In the genomic region with DNA sequence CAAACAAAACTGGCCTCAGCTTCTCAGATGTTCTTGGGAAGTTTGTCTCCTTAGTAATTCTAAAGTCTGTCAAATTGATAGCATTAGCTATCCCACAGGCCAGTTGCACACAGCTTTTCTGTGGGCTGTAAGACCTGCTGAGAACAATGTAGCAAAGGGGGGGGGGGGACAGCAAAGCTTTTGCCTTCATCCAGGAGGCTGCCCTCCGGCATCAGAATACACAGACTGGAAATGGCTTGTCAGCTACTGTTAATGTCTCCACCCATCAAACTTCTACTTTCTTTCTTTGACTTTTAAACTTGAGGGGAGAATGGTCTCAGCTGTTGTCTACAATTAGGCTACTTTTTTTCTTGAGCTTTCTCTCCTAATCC, we compare ENCODE assay signal across 9 mouse cellular contexts. TPM values are rescaled to one million over a fixed set of nuclear protein-coding genes. Genes with fewer than 3 reads are reported as not detected.
A peak's percentile ranks its signal among the peaks of the same experiment; 100 is the strongest.
DNase-seq lines count a peak whose midpoint lies in the region; ATAC-seq lines count a peak whose summit lies in the region.
"Had no signal": no experiment of that assay in that cellular context is flagged by ENCODE, and none has a peak within 500 bp of the region (broad histone marks: within the 10 kb centered on the region; RNA-seq: fewer than 3 reads in every experiment).

No protein-coding gene starts in this region.

- H3K27me3 ChIP-seq in heart, embryonic 16.5 days (ENCODE audit: control insufficient read depth, insufficient read depth, low read length): no peaks in the 10 kb centered on the region
- no peaks in the 10 kb centered on the region for H3K27me3 ChIP-seq in neural tube, embryonic 13.5 days
- H3K27me3 ChIP-seq in intestine, embryonic 14.5 days (replicated peaks; ENCODE audit: control insufficient read depth, insufficient read depth, low read length): no peaks in the 10 kb centered on the region
- H3K27me3 ChIP-seq in stomach, embryonic 16.5 days (ENCODE audit: control insufficient read depth, insufficient read depth, low read length): no peaks in the 10 kb centered on the region

- no peak; the same call in 1 of the 2 replicates for ATAC-seq in heart, embryonic 16.5 days (replicated peaks; ENCODE audit: extremely low read depth, insufficient read depth, low FRiP score)
- ATAC-seq in neural tube, embryonic 13.5 days (ENCODE audit: low read depth): no peak
- no peak for ATAC-seq in intestine, embryonic 14.5 days (replicated peaks; ENCODE audit: low FRiP score, low TSS enrichment, low read depth)
- ATAC-seq in stomach, embryonic 16.5 days (ENCODE audit: insufficient read depth, low FRiP score): 0 out of 2 replicates have a peak, but pooled peaks have one; percentile 2

- no peak for DNase-seq in heart, postnatal 36 days
- DNase-seq in neural tube, embryonic 10.5 days (ENCODE audit: extremely low spot score, low spot score): no peak
- no peak for DNase-seq in intestine, embryonic 14.5 days (ENCODE audit: low spot score)
- DNase-seq in adrenal gland, postnatal 4 days (ENCODE audit: low spot score in 2 of 2): no peak
- no peak for DNase-seq in cerebellum, adult 9-10 months

- H3K4me2 ChIP-seq in heart, embryonic 16.5 days (ENCODE audit: low read depth, low read length): peak overlapping the region; percentile 79
- no peak overlapping the region for H3K4me2 ChIP-seq in neural tube, embryonic 13.5 days
- H3K4me2 ChIP-seq in intestine, embryonic 14.5 days (ENCODE audit: low read length): peak overlapping the region; percentile 33; the same call in 1 of the 2 replicates
- peak overlapping the region; percentile 38 for H3K4me2 ChIP-seq in stomach, embryonic 16.5 days (ENCODE audit: low read depth, low read length)

- H3K9ac ChIP-seq in heart, embryonic 16.5 days (ENCODE audit: low read length): no peak overlapping the region
- no peak overlapping the region for H3K9ac ChIP-seq in neural tube, embryonic 13.5 days
- H3K9ac ChIP-seq in intestine, embryonic 14.5 days (ENCODE audit: low read length): no peak overlapping the region
- H3K9ac ChIP-seq in stomach, embryonic 16.5 days (ENCODE audit: low read length): peak overlapping the region; percentile 3; the same call in 1 of the 2 replicates

- H3K9me3 ChIP-seq in heart, embryonic 16.5 days (replicated peaks; ENCODE audit: control insufficient read depth, low read length): no peaks in the 10 kb centered on the region
- H3K9me3 ChIP-seq in neural tube, embryonic 13.5 days: no peaks in the 10 kb centered on the region
- H3K9me3 ChIP-seq in intestine, embryonic 14.5 days (ENCODE audit: control insufficient read depth, low read length): 0 out of 2 replicates have a peak, but pooled peaks cover 2% of the 10 kb centered on the region
- H3K9me3 ChIP-seq in stomach, embryonic 16.5 days (replicated peaks; ENCODE audit: control insufficient read depth, low read length): no peaks in the 10 kb centered on the region
- H3K9me3 ChIP-seq: G1E had no signal

- H3K36me3 ChIP-seq in heart, embryonic 16.5 days (ENCODE audit: control insufficient read depth, insufficient read depth): no peaks in the 10 kb centered on the region
- no peaks in the 10 kb centered on the region for H3K36me3 ChIP-seq in neural tube, embryonic 13.5 days
- H3K36me3 ChIP-seq in intestine, embryonic 14.5 days (ENCODE audit: control insufficient read depth, insufficient read depth, low read length): no peaks in the 10 kb centered on the region
- no peaks in the 10 kb centered on the region for H3K36me3 ChIP-seq in stomach, embryonic 16.5 days (ENCODE audit: control insufficient read depth, insufficient read depth, low read length)
- H3K36me3 ChIP-seq: G1E had no signal

- H3K27ac ChIP-seq in heart, embryonic 16.5 days (ENCODE audit: low read length): peak overlapping the region; percentile 100
- peak overlapping the region; percentile 79 for H3K27ac ChIP-seq in neural tube, embryonic 13.5 days (replicated peaks)
- peak overlapping the region; percentile 86 for H3K27ac ChIP-seq in intestine, embryonic 14.5 days (ENCODE audit: low read depth)
- peak overlapping the region; percentile 89 for H3K27ac ChIP-seq in stomach, embryonic 16.5 days (ENCODE audit: low read length)

- intact Hi-C loops in heart, postnatal 36 days (cut with DNase I): loop anchor here (5.0 kb wide), 1 partner anchor 204 kb away; no protein-coding TSS in a partner anchor

- WGBS in heart, embryonic 16.5 days: 11% methylated on average over 1 of the region's 1 CpGs
- WGBS in neural tube, embryonic 13.5 days: 88% methylated on average over 1 of the region's 1 CpGs
- 38% methylated on average over 1 of the region's 1 CpGs for WGBS in intestine, embryonic 14.5 days
- 39% methylated on average over 1 of the region's 1 CpGs for WGBS in stomach, embryonic 16.5 days

- peak overlapping the region; percentile 55 for H3K4me3 ChIP-seq in heart, embryonic 16.5 days (ENCODE audit: low read length)
- no peak overlapping the region for H3K4me3 ChIP-seq in neural tube, embryonic 13.5 days
- no peak overlapping the region for H3K4me3 ChIP-seq in intestine, embryonic 14.5 days (ENCODE audit: low read depth, low read length)
- H3K4me3 ChIP-seq in stomach, embryonic 16.5 days (replicated peaks; ENCODE audit: low read length): peak overlapping the region; percentile 24; the same call in 1 of the 2 replicates

- H3K4me1 ChIP-seq in heart, embryonic 16.5 days (ENCODE audit: control insufficient read depth, insufficient read depth, low read length): peaks cover 34% of the 10 kb centered on the region
- H3K4me1 ChIP-seq in neural tube, embryonic 13.5 days (replicated peaks): peaks cover 21% of the 10 kb centered on the region
- H3K4me1 ChIP-seq in intestine, embryonic 14.5 days (replicated peaks; ENCODE audit: control insufficient read depth, insufficient read depth, low read length): peaks cover 19% of the 10 kb centered on the region; the same call in 1 of the 2 replicates
- H3K4me1 ChIP-seq in stomach, embryonic 16.5 days (ENCODE audit: control insufficient read depth, insufficient read depth, low read length): peaks cover 16% of the 10 kb centered on the region

RNA-seq across cellular contexts. Expression of gene Mgst2, which starts 48.2 kb away (rescaled TPM):
- polyA plus RNA-seq in heart, embryonic 16.5 days (2015; fragmentation: Nextera tagmentation; extraction: Ambion mirVana): 8.6 and 13.8 TPM in 2 replicates
- total RNA-seq in heart, postnatal 36 days (2021): 1 to 10 TPM in 1 of 2 experiments, not detected in 1; 1.3 TPM
- polyA plus RNA-seq in neural tube, embryonic 13.5 days (2015; fragmentation: Nextera tagmentation; extraction: Ambion mirVana): 1.3 and 3.6 TPM in 2 replicates
- 13.8 and 15.5 TPM in 2 replicates for polyA plus RNA-seq in intestine, embryonic 14.5 days (2014; fragmentation: Nextera tagmentation; extraction: Ambion mirVana)
- 58.9 and 64.9 TPM in 2 replicates for polyA plus RNA-seq in stomach, embryonic 16.5 days (2015; fragmentation: Nextera tagmentation; extraction: Ambion mirVana)
- 10 to 100 TPM; 63.7 to 69.5 TPM for total RNA-seq in adrenal gland, postnatal 4 days (2021)

Comparison
In these comparisons a context has a peak if more than half of its experiments do, and no peak if none do; other contexts are left out.
1. H3K4me3 ChIP-seq: peak in heart, embryonic 16.5 days (single experiment) and stomach, embryonic 16.5 days (single experiment); none in neural tube, embryonic 13.5 days (single experiment) and intestine, embryonic 14.5 days (single experiment).
2. Peak in every context shown above with its lines, with median percentiles within 50 percentile points of each other: H3K27ac ChIP-seq.